Mouse (Mus musculus) 416B (cell line): ENCODE results near the gene Kyat1.
"Not testable (repeated sequence)": the region's sequence is repeated elsewhere in the genome, so short reads cannot be mapped to it uniquely, and the experiment has no call there.

Source experiments
- DNase-seq: peaks from one replicate; pipeline ENCODE4 v3.0.0; 2011; ENCODE audit warnings: low read depth

Kyat1 gene

DNA sequence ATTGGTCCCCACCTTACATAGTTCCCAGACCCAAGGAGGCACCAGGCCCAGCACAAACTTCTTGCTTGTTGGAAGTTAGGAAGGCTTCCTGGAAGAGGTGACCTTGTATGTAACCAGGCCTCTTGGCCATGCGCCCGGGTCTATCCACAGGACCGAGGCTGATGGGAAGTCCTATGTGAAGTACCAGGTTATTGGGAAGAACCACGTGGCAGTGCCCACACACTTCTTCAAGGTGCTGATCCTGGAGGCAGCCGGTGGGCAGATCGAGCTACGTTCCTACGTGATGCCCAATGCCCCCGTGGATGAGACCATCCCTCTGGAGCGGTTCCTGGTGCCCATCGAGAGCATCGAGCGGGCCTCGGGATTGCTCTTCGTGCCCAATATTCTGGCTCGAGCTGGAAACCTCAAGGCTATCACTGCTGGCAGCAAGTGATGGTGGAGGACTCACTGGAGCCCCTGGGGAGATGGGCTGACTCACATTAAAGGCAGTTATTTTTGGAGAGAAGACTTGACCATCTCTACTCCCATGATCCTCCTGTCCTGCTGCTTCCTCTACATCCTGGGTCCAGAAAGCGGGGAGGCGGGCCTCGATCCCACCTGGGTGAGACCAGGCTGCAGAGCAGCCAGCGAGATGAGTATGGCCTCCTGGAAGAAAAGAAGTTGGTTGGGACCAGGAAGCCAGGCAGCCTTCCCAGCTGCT lies 32.0 kb downstream of the Kyat1 start:
- no peak for DNase-seq

DNA sequence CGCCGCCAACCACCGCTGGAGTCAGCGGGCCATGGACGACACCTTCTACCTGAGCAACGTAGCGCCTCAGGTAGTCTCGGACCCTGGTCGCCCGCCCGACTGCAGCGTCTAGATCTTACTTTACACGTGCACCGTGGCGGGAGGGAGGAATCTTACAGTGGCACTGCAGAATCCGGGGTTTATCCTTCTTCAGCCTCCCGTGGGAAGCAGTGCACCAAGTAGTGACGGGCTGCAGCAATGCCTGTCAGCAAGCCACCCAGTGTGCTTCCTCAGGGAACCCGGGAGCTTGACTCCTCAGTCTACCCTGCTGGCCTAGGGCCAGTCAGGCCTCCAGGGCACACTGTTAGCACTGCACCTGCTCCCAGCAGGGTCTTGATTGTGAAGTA lies 33.7 kb downstream of the Kyat1 start:
- no peak for DNase-seq

DNA sequence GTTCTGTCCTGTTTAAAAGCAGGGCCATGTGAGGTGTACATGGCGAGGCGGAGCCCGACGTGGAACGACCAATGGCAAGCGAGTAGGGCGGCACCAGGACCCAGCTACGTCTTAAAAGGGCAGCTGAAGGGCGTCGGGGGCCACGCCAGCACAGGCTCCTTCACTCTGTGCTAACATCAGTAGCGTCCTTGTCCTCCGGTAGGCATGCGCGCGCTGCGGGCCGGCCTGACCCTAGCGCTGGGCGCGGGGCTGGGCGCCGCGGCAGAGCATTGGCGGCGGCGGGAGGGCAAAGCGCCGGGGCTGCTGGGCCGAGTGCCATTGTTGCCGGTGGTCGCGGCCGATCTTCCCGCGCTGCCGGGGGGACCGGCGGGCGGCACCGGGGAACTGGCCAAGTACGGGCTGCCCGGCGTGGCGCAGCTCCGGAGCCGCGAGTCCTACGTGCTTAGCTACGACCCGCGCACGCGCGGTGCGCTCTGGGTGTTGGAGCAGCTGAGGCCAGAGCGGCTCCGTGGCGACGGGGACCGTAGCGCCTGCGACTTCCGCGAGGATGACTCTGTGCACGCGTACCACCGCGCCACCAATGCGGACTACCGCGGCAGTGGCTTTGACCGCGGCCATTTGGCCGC lies 34.2 kb downstream of the Kyat1 start, which contains the start of gene Endog:
TSS of gene Endog (plus strand) at position 123 of the 626 bp plus-strand sequence.
- no peak for DNase-seq

DNA sequence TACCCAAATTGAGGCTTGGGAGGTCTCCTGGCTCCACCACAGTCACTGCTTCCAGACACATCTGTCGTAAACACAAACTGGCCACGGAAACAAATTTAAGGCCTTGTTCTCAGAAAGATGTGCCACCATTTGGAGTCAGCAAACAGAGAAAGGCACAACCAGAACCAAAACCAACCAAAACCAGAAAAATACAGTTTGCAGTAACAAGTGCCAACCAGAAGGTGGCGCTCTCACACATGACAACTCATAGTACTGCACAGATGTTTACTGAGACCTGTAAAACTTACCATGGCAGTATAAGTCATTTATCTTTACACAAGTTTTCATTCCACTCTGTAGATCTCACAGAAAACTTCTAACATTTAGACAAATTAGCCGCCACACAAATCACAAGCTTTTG lies 39.0 kb downstream of the Kyat1 start:
- DNase-seq: peak; percentile 35

DNA sequence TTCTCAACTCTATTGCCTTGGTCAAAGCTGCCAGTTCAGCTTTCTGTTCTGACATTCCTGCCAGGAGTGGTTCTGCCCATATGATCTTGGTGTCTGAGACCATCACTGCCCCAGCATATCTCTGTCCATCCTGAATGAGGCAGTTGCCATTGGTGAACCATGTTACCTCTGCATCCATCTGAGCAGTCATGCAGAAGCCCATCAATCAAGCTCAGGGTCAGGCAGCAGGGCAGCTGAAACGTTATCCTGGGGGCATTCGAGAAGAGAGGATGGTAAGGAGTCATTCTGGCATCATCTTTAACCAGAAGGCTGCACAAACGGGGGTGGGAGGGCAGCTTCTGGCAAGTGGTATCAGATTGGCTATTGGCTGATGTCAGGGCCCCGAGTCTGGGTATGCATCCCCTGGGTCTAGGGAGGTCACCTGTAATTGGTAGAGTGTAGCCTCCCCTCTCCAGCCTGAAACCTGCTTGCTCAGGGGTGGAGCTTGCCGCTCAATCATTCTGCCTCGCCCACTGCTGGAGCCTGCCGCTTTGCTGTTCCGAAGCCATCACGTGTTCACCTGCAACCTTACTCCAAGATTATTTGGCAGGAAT lies 41.2 kb downstream of the Kyat1 start:
- DNase-seq: no peak

DNA sequence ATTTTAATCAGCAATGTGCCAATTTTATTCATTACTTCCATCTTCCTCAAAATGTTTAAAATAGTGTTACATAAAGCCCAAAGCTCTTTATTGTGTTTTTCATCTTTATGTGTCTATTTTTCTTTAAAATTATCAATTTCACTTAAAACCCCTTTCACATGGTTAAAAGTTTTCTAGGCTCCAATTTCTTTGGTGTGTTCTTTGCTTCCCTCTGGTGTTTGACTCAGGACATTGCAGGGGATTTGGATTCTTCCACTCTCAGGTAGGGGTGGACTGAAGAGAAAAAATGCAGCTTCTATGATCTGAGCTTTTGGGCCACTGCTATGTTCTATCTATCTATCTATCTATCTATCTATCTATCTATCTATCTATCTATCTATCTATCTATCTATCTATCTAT lies 43.8 kb downstream of the Kyat1 start:
- peak; percentile 76 for DNase-seq

DNA sequence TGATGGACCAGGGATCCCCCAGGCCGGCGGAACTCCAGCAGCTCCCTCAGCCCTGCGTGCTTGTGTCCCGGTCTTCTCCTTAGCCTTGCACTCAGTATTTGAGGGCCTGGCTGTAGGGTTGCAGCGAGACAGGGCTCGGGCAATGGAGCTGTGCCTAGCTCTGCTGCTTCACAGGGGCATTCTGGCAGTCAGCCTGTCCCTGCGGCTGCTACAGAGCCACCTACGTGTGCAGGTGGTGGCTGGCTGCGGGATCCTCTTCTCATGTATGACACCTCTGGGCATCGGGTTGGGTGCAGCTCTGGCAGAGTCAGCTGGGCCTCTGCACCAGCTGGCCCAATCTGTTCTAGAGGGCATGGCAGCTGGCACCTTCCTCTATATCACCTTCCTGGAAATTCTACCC lies 45.8 kb downstream of the Kyat1 start:
- DNase-seq: not testable (repeated sequence)

DNA sequence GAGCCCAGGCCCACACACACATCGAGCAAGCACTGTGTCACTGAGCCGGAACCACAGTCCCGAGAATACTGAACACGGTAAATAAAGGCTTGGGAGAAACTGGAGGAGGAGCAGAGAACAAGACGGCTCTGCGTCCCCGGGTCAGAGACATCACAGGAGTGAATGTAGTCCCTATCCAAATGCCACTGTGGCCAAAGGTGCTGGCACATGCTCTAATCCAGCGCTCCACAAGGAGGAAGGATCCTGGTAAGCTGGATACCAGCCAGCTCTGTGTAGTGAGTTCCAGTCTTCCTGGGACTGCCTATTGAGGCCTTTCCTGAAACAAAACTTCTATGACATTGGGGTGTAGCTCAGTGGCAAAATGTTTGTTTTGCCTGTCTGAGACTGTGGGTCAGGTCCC lies 53.0 kb downstream of the Kyat1 start:
- no peak for DNase-seq

DNA sequence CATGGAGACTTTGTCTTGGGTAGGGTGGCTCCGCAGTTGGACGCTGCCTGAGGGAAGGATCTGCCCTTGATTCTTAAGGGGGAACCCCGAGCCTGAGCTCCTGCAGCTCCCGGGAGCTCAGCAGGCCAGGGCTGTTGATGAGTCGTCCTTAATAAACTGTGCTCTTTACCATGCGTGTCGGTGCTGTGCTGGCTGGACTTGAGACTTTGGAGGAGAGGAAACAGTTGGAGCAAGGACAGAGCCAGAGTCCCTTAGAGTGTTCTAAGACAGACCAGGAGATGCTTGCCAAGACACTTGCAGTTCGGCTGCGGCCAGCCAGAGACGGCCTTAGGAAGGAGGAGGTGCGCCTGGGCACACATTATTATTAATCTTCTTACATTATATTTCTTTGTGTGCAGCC lies 53.8 kb downstream of the Kyat1 start:
- DNase-seq: no peak

DNA sequence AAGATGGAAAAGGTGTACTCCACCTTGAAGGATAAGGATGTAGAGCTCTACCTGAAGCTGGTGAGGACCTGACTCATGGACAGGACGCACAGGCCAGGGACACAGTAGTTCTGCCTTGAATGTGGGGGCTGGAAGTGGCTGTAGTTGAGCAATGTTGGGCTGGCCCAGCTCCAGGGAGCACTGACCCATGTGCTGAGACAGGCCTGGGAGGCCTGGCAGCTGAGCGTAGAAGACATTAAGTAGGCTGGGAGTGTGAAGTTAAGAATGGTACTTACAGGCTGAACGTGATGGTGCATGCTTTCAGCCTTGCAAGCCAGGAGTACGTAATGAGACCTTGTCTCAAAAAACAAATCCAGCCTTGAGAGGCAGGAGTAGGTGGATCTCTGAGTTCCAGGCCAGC lies 58.2 kb downstream of the Kyat1 start:
- DNase-seq: no peak

DNA sequence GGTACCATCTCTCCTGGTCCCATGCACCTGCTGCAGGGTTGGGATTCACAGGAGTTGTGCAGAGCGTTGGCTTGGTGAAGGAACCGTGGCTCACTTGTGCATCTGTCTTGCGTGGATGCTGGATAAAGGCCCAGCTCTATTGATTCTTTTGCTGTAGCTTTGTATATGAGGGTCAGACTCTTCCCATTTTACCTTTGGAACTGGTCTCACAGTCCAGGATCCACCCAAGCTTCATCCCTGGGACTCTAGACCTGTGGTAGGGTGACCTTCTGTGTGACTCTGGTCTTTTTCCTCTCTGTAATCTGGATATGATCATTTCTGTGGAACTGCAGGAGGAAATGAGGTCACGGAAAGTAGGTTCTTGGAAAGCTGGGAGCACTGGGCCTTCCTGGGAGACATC lies 61.2 kb downstream of the Kyat1 start:
- no peak for DNase-seq

DNA sequence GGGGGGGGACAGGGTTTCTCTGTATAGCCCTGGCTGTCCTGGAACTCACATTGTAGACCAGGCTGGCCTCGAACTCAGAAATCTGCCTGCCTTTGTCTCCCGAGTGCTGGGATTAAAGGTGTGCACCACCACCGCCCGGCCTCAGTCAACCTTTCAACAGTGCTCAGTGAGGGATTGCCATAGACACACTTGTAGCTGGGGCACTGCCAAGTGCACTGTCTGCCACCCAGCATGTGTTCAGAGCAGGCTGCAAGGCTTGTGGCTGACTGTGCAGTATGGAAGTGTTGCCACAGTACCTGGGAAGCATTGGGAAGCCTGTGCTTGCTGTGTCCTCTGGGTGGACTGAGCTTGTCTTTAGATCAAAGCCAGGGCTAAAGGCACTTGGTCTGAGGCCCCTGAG lies 65.6 kb downstream of the Kyat1 start:
- DNase-seq: not testable (repeated sequence)

DNA sequence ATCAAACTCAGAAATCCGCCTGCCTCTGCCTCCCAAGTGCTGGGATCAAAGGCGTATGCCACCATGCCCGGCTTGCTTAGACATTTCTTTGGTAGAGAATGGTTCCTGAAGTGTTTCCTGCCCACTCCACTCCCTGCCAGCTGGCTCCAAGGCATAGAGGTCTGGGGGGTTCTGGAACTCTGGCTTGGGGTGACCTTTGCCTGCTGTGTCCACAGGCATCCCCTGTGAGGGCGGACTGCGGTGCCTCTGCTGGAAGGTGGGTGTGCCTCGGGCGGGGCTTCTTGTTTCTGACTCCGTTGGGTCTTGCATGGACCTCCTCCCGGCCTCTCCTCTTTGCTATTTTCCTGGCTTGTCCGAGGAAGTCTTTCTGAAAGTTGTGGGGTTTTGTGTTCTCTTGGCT lies 69.2 kb downstream of the Kyat1 start:
- DNase-seq: no peak
